Mouse (Mus musculus) CH12.LX (cell line): ENCODE measurements around the gene St7l. TPM values are rescaled to one million over a fixed set of nuclear protein-coding genes. Genes with fewer than 3 reads are reported as not detected.

Experiments used
- DNase-seq: peaks from one replicate; pipeline ENCODE4 v3.0.0-alpha.2; 2013; ENCODE audit errors: extremely low read depth
- H3K27ac ChIP-seq: 2 replicates; pipeline ENCODE4 v1.5.1; 2012; ENCODE audit warnings: low read depth, mild to moderate bottlenecking, control low read depth, moderate library complexity; ENCODE audit not compliant: insufficient read depth
- H3K27me3 ChIP-seq: replicated peaks from 2 replicates; pipeline ENCODE3; 2012; ENCODE audit warnings: inconsistent platforms
- H3K36me3 ChIP-seq, 2 experiments: replicated peaks in 1 of 2; 2 replicates each; pipeline versions ENCODE3 to v1.6.1; 2012; ENCODE audit warnings: inconsistent platforms in 1 of 2, low read length in 1 of 2, mild to moderate bottlenecking in 1 of 2, mixed read lengths in 1 of 2, moderate library complexity in 1 of 2; ENCODE audit not compliant: control insufficient read depth in 1 of 2, insufficient read depth in 1 of 2
- H3K4me1 ChIP-seq, 2 experiments: 2 replicates each; pipeline ENCODE4 v1.6.1; 2012; ENCODE audit warnings: inconsistent platforms in 1 of 2, moderate library complexity in 1 of 2; ENCODE audit not compliant: insufficient read depth in 2 of 2, control insufficient read depth in 1 of 2
- H3K4me2 ChIP-seq: 2 replicates; pipeline ENCODE4 v1.6.1; 2012; ENCODE audit warnings: low read depth, mild to moderate bottlenecking, control low read depth; ENCODE audit not compliant: poor library complexity, insufficient read depth, severe bottlenecking
- H3K4me3 ChIP-seq, 3 experiments: fragments of 150-350 bp in 1 of 3; sonication (generic) in 1 of 3; replicated peaks in 1 of 3; 2 replicates each; pipeline versions ENCODE3 to v1.5.1; 2011 to 2012; ENCODE audit warnings: low read depth in 2 of 3, low read length in 2 of 3, mild to moderate bottlenecking in 2 of 3, moderate library complexity in 2 of 3, control low read depth in 1 of 3, improper control_type of control experiment in 1 of 3, inconsistent platforms in 1 of 3, mixed read lengths in 1 of 3; ENCODE audit not compliant: poor library complexity in 1 of 3
- H3K79me2 ChIP-seq: replicated peaks from 2 replicates; pipeline ENCODE4 v1.6.1; 2012; ENCODE audit warnings: mild to moderate bottlenecking, moderate library complexity; ENCODE audit not compliant: control insufficient read depth, poor library complexity, insufficient read depth, severe bottlenecking; ENCODE audit errors: extremely low read depth
- H3K9ac ChIP-seq: 2 replicates; pipeline ENCODE4 v1.6.1; 2012; ENCODE audit warnings: low read depth, mild to moderate bottlenecking, control low read depth, moderate library complexity; ENCODE audit not compliant: insufficient read depth
- H3K9me3 ChIP-seq: replicated peaks from 2 replicates; pipeline ENCODE3; 2012; ENCODE audit warnings: low read length, inconsistent platforms, mixed read lengths
- BHLHE40 ChIP-seq: IDR thresholded peaks from 2 replicates; pipeline ENCODE4 v1.6.1; 2011; ENCODE audit warnings: mild to moderate bottlenecking, low read depth, low read length, improper control_type of control experiment
- CHD2 ChIP-seq: IDR thresholded peaks from 2 replicates; pipeline ENCODE4 v1.6.1; 2011; ENCODE audit warnings: low read length, improper control_type of control experiment
- ELF1 ChIP-seq: IDR thresholded peaks from 2 replicates; pipeline ENCODE4 v1.6.1; 2014; ENCODE audit warnings: low read depth, mild to moderate bottlenecking, inconsistent platforms, low read length, improper control_type of control experiment
- EP300 ChIP-seq: IDR thresholded peaks from 2 replicates; pipeline ENCODE4 v1.6.1; 2011; ENCODE audit warnings: low read length, improper control_type of control experiment
- HCFC1 ChIP-seq: IDR thresholded peaks from 2 replicates; pipeline ENCODE4 v1.6.1; 2012; ENCODE audit warnings: low read depth, mild to moderate bottlenecking, inconsistent platforms, low read length, improper control_type of control experiment
- IRF4 ChIP-seq: IDR thresholded peaks from 2 replicates; pipeline ENCODE4 v1.6.1; 2014; ENCODE audit warnings: low read depth, mild to moderate bottlenecking, inconsistent platforms, low read length, improper control_type of control experiment
- JUN ChIP-seq: IDR thresholded peaks from 2 replicates; pipeline ENCODE4 v1.6.1; 2011; ENCODE audit warnings: low read depth, mild to moderate bottlenecking, low read length, improper control_type of control experiment, moderate library complexity; ENCODE audit not compliant: insufficient read depth
- MAFK ChIP-seq: IDR thresholded peaks from 2 replicates; pipeline ENCODE4 v1.6.1; 2011; ENCODE audit warnings: low read length, improper control_type of control experiment; ENCODE audit not compliant: insufficient replicate concordance
- MEF2A ChIP-seq: IDR thresholded peaks from 2 replicates; pipeline ENCODE4 v1.6.1; 2014; ENCODE audit warnings: low read depth, mild to moderate bottlenecking, inconsistent platforms, low read length, improper control_type of control experiment, borderline replicate concordance
- MYC ChIP-seq: IDR thresholded peaks from 2 replicates; pipeline ENCODE4 v1.6.1; 2011; ENCODE audit warnings: low read depth, mild to moderate bottlenecking, improper control_type of control experiment, low read length
- NELFE ChIP-seq: IDR thresholded peaks from 2 replicates; pipeline ENCODE4 v1.6.1; 2011; ENCODE audit warnings: low read depth, low read length, improper control_type of control experiment
- PAX5 ChIP-seq: IDR thresholded peaks from 2 replicates; pipeline ENCODE4 v1.6.1; 2012; ENCODE audit warnings: low read length, inconsistent platforms, mixed read lengths
- POLR2A ChIP-seq: IDR thresholded peaks from 2 replicates; pipeline ENCODE4 v1.6.1; 2011; ENCODE audit warnings: low read depth, mild to moderate bottlenecking, improper control_type of control experiment, low read length
- RAD21 ChIP-seq: IDR thresholded peaks from 2 replicates; pipeline ENCODE4 v1.6.1; 2011; ENCODE audit warnings: low read depth, mild to moderate bottlenecking, low read length, improper control_type of control experiment, moderate library complexity
- SIN3A ChIP-seq: IDR thresholded peaks from 2 replicates; pipeline ENCODE4 v1.6.1; 2012; ENCODE audit warnings: low read length, improper control_type of control experiment, inconsistent platforms
- TBP ChIP-seq: conservative IDR thresholded peaks from 2 replicates; pipeline ENCODE4 v1.6.1; 2011; ENCODE audit warnings: low read depth, low read length, improper control_type of control experiment
- TCF12 ChIP-seq: IDR thresholded peaks from 2 replicates; pipeline ENCODE4 v1.6.1; 2014; ENCODE audit warnings: low read depth, mild to moderate bottlenecking, inconsistent platforms, low read length, improper control_type of control experiment
- USF1 ChIP-seq: IDR thresholded peaks from 2 replicates; pipeline ENCODE4 v1.6.1; 2014; ENCODE audit warnings: low read depth, mild to moderate bottlenecking, inconsistent platforms, low read length, improper control_type of control experiment
- ZNF384 ChIP-seq: IDR thresholded peaks from 2 replicates; pipeline ENCODE4 v1.6.1; 2012; ENCODE audit warnings: low read depth, low read length, improper control_type of control experiment, inconsistent platforms
- dilution Hi-C: fragments of 300-500 bp; cut with MboI; formaldehyde crosslinking; loops from 2 replicates; pipeline ENCODE4 v1.14.3; 2020; ENCODE audit warnings: low sequenced_read_pairs; ENCODE audit not compliant: extremely low pct_unique_long_range_greater_than_20kb, extremely low pct_ligation_motif_present
- in situ Hi-C: fragments of 300-500 bp; cut with MboI; formaldehyde crosslinking; loops from 3 replicates; pipeline ENCODE4 v1.14.3; 2019; ENCODE audit warnings: low sequenced_read_pairs, low pct_ligation_motif_present, low pct_unique_long_range_greater_than_20kb, mixed read lengths
- polyA plus RNA-seq: library from polyadenylated mRNA; unstranded; fragments of >175 nt; gene quantifications from 2 replicates; pipeline ENCODE4 v1.2.1, GENCODE M21; 2012; ENCODE audit warnings: low read depth; ENCODE audit not compliant: insufficient read length
- total RNA-seq, 2 experiments: library from RNA; depleted of rRNA; stranded (reverse); fragments of 300-350 nt in 1 of 2; fragments of >200 nt in 1 of 2; gene quantifications; 2 replicates each; pipeline ENCODE4 v1.2.3; 2012 to 2014

The St7l gene
- total and polyA plus RNA-seq, 3 experiments, result 8.1 to 14.1 (median 10.4) TPM

DNA sequence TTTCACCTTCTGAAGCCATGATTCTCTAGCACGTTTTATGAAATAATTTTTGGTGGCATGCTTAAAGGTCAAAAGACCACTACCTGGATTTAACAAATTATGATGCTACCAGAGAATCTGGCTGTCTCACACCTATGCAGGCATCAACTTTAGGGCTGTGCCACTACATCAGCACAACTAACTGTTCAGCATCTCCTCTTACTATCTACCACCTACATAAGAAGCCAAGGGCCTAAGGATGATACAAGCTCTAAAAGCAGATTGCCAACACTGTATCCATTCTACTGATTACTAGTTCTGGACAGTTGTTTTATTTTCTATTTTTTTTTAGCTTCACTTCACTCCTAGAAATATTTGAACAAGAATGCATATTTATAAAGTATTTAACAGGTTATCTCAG lies 9.3 kb upstream of the St7l start:
- peaks cover 4 to 25% of the 10 kb centered on the region in 2 experiments; a peak in 3 of 4 replicates for H3K4me1 ChIP-seq
- H3K36me3 ChIP-seq, result peaks cover 16 to 58% of the 10 kb centered on the region in 2 experiments

DNA sequence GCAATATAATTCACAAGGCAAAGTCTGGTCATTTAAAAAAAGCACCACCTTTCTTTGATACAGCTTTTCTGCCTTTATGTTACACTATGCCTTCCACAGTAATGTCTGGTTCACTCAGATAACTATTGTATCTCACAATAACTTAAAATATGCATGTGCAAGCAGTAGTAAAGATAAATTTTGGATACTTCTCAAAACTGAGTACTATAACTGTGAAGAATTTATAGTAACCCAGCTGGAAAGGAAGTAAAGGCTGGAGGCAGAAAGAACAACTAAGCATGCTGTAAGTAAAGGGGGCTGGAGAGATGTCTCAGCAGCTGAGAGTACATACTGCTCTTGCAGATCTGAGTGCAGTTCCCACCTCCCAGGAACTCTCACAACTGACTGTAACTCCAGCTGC lies 8.9 kb upstream of the St7l start:
- Histone ChIP-seq H3K36me3 (peaks cover 16 to 56% of the 10 kb centered on the region in 2 experiments), H3K27me3 (no peaks in the 10 kb centered on the region), H3K79me2 (peaks cover 85% of the 10 kb centered on the region), H3K27ac (no peak overlapping the region), H3K4me2 (no peak overlapping the region), H3K9me3 (peaks cover 12% of the 10 kb centered on the region), H3K9ac (no peak overlapping the region), H3K4me1 (peaks cover 4 to 29% of the 10 kb centered on the region in 2 experiments; a peak in 3 of 4 replicates), H3K4me3 (no peak overlapping the region)
- in situ Hi-C loops (no loop called here), dilution Hi-C loops (no loop called here)
- no peak for DNase-seq
- no peak for TF ChIP-seq BHLHE40

More for the DNA sequence above, 9.3 kb upstream of the St7l start:
- peaks cover 84% of the 10 kb centered on the region for H3K79me2 ChIP-seq
- no peak overlapping the region for H3K4me3 ChIP-seq
- dilution Hi-C loops, result no loop called here
- TF ChIP-seq TCF12, result no peak
- no peak for TF ChIP-seq POLR2A
- no peak for TF ChIP-seq TBP
- in situ Hi-C loops, result no loop called here
- no peaks in the 10 kb centered on the region for H3K27me3 ChIP-seq
- peaks cover 12% of the 10 kb centered on the region for H3K9me3 ChIP-seq
- no peak overlapping the region for H3K9ac ChIP-seq
- no peak overlapping the region for H3K4me2 ChIP-seq
- H3K27ac ChIP-seq, result no peak overlapping the region
- no peak for DNase-seq

DNA sequence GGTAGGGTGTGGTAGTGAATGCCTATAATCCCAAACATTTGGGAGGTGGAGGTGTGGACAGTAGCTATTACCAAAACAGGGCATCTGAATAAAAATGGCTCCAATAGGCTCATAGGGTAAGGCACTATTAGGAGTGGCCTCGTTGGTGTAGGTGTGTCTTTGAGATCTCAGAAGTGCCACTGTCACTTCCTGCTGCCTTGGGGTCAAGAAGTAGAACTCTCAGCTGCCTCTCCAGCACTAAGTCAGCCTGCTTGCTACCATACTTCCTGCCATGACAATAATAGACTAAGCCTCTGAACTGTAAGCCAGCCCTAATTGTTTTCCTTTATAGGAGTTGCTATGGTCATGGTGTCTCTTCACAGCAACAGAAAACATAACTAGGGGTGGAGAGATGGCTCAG lies 7.7 kb upstream of the St7l start:
- H3K27me3 ChIP-seq, result no peaks in the 10 kb centered on the region
- in situ Hi-C loops (no loop called here), dilution Hi-C loops (no loop called here)
- peaks cover 86% of the 10 kb centered on the region for H3K79me2 ChIP-seq
- H3K4me2 ChIP-seq, result no peak overlapping the region
- H3K4me3 ChIP-seq, result no peak overlapping the region
- H3K27ac ChIP-seq, result no peak overlapping the region
- no peak overlapping the region for H3K9ac ChIP-seq
- TF ChIP-seq RAD21 (no peak), IRF4 (no peak), CHD2 (no peak), SIN3A (no peak), TCF12 (no peak), ZNF384 (no peak), JUN (no peak), MEF2A (no peak), MYC (no peak), MAFK (no peak), NELFE (no peak), ELF1 (no peak), POLR2A (no peak), USF1 (no peak), HCFC1 (no peak), PAX5 (no peak), EP300 (no peak)
- no peak for DNase-seq
- H3K9me3 ChIP-seq, result peaks cover 12% of the 10 kb centered on the region
- peaks cover 6 to 42% of the 10 kb centered on the region in 2 experiments; a peak in 3 of 4 replicates for H3K4me1 ChIP-seq
- peaks cover 16 to 51% of the 10 kb centered on the region in 2 experiments for H3K36me3 ChIP-seq
